Mouse (Mus musculus): ENCODE results near the gene Tsen54.

Tsen54 gene

DNA sequence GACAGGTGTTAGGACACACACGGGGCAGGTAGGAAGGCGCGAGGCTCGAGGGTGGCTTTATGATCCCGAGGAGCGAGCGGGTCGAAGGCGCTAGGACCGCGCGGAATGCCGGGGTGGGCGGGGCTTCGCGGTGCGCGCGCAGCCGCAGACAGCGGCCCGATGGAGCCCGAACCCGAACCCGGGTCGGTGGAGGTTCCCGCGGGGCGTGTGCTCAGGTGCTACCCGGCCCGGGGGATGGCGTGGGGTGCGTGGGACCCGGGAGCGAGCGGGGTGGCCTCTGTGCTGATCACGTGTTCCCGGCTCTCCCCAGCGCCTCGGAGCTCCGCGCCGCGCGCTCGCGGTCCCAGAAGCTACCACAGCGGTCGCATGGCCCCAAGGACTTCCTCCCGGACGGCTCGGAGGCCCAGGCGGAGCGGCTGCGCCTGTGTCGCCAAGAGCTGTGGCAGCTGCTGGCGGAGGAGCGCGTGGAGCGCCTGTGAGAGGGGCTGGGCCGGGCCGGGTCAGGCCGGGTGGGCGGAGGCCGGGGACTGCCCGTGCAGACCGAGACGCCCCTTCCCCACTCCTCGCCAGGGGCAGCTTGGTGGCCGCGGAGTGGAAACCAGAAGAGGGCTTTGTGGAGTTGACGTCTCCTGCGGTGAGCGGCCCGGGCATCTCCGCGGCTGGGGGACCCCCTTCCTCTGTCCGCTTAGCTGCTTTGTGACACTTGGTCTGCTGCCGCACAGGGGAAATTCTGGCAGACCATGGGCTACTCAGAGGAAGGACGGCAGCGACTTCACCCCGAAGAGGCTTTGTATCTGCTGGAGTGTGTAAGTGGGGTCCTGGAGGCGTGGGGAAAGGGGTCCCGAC, at the start of gene Tsen54:
Gene Tsen54, plus strand, starts transcription at position 120 of the 846 bp plus-strand sequence.
- DNase-seq (ENCODE audit: low spot score), result peak; percentile 82

DNA sequence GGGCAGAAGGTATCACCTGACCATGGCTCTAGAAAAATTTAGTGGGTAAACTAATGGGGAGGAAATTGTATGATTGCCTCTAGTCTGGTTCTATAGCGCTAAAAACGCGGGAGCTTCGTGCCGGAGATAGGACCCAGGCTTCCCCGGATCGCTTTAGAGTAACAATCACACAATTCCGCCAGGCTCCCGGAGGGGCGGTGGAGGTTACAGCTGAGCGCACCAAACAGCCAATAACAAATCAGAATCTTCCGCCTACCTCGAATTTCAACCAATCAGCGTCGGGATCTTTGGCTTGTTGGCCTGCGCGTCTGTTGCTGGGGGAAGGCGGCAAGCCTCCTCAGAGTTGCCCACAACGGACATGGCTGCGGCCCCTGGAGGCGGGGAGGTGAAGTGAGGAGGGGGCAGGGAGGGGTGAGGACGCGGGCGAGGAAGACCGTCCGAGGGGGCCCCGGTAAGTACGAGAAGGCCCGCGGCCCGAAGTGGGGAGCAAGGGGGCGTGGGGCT, 49.4 kb upstream of the Tsen54 start, which contains the start of gene Tmem94:
Gene Tmem94, plus strand, starts transcription at position 331 of the 504 bp plus-strand sequence.
- peak; percentile 100 for DNase-seq (ENCODE audit: low spot score)

DNA sequence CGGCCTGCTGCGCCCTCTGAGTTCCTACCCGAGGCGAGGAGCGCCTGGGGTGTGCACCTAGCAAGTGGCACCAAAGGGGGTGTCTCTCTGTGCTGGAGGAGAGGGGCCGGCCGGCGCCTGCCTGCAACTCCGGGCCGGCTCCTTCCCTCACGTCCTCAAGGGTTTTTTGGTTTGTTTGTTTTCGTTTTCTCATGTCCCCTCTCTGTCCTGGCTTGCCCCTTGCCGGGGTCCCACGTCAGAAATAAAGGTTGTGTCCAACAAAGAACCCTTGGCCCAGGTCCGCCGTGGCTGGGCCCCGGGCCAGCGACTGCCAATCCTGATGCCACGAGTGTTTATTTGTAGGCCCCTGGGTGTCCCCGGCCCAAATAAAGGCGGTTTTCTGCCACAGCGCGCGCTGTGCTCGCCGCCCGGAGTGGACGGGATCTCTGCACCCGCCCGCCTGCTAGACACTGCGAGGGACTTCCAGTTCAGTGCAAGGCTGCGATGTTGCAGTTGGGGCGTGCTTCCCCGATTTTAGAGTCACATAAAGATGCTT, 48.9 kb upstream of the Tsen54 start:
- peak; percentile 47 for DNase-seq (ENCODE audit: low spot score)

DNA sequence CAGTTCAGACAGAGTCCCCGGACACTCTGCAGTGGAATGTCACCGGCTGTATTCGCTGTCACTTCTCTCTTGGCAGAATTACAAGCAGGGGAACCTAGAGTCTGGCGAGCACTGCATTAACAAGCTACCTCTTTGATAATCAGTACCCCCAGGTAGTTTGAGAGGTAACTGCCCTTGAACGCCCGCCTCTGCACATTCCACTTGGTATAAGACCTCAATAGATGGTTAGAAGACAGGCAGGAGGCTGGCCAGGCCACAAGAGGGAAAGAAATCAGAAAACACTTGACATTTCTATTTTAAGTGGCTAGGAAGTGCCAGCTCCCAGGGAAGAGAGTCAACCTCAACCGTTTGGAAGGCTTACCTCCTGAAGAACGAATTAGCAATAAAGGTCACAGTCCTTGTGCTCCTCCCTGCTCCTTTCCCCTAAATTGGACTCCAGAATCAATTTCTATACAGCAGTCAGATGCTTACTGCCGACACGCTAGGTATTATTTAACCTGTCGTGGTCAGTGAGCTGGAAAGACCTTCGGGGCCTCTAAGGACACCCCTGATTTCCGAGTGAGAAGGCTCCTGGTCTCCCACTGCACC, 48.1 kb upstream of the Tsen54 start:
- no peak for DNase-seq (ENCODE audit: low spot score)

DNA sequence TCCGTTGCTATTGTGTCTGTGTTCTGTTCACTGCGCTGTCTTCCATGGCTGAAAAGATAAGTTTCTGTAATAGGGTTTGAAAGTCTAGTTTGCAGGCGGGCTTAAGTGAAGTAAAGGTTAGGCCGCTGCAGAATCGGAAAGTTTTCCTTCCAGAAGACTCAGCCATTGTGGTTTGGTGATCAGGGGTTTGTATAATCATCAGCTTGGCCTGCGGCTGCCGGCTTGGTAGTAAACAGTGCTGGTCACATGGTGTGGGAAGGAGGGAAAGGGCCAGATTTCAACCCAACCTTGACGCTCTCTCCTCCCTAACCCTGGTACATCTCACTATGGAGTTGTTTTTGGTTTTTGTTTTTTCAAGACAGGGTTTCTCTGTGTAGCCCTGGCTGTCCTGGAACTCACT, 47.5 kb upstream of the Tsen54 start:
- DNase-seq (ENCODE audit: low spot score), result no peak

DNA sequence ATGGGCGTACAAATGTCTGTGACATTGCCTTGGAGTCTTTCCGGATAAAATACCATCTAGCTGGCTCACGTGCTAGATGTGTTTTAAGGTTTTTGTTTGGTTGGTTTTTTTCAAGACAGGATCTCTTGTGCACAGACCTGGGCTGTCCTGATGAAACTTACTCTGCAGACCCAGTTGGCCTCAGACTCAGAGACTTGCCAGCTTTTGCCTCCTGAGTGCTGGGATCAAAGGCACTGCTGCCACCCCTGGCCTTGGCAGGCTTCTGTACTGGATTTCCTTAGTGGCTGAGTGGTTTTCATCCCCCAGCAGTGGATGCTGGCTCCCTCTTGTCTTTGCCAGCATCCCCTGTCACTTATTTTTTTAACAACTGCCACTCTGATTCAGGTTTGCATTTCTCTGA, 45.6 kb upstream of the Tsen54 start:
- DNase-seq (ENCODE audit: low spot score), result no peak

DNA sequence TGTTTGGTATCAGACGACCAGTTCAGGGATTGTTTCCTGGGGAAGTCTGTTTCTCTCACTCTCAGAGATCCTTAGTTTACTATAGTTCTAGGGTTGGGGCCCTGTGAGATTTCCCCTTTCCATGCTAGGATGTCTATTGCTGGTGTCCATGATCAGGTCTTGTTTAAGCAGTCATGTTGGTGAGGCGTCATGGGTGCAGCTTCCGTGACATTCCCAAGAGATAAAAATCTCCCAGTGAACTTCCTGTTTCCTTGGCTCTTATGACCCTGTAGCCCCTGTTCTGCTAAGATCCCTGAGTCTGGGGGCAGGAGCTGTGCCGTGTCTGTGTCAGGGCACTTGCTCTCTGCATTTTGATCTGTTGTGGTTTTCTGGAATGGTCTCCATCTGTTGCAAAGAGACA, 39.9 kb upstream of the Tsen54 start:
- DNase-seq (ENCODE audit: low spot score), result no peak

DNA sequence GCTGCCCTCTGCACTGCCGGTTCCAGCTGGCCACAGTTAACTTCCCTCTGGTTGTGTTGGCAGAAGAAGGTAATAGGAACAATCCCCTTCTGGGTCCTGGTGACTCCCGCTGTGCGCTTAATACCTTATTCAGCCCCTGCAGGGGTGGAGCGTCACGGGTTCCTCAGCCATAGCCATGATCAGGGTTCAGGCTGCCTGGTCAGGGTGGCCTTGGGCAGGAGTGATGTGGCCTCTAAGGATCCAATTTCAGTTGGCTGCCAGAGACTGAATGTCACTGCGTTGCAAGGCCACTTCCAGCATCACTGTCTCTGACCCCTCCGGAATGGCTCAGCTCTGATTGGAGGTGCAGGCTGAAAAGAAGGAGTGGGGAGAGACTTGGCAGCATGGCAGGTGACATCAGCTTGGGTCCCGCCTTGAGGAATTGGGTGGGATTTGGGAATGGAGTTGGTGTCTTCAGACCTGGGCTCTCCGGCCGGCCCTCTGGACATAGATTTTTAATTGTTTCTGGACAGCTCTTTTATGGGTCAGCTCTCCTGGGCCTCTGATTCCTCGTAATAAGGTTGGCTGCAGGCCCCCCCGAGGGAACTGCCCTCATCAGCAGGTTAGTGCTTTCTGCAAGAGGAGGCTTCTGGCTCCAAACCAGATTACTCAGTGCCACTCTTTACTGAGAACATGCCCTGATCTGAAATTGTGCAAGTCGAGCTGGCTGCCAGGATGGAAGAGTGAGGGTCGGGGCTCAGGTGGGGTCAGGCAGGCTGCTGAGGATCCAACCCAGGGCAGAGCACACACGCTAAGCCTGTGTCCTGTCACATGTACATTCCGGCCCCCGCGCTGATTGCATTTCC, 38.5 kb upstream of the Tsen54 start:
- no peak for DNase-seq (ENCODE audit: low spot score)

DNA sequence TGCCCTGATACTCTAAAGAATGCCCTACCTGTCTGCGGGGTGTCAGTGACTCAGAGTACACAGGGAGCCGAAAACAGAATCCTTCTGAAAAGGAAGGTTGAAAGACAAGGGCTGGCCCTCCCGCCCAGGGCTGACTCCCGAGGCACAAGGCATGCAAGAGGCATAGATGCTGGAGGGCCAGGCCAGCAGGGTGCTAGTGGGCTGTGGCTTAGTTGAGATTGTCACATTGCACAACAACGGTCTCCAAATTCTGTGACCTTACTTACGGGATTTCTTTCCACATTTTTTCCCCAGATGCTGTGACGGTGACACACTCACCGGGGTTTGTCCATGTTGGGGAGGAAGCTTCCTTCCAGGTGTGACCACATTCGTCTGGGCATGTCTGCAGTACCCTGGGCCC, 37.6 kb upstream of the Tsen54 start:
- no peak for DNase-seq (ENCODE audit: low spot score)

DNA sequence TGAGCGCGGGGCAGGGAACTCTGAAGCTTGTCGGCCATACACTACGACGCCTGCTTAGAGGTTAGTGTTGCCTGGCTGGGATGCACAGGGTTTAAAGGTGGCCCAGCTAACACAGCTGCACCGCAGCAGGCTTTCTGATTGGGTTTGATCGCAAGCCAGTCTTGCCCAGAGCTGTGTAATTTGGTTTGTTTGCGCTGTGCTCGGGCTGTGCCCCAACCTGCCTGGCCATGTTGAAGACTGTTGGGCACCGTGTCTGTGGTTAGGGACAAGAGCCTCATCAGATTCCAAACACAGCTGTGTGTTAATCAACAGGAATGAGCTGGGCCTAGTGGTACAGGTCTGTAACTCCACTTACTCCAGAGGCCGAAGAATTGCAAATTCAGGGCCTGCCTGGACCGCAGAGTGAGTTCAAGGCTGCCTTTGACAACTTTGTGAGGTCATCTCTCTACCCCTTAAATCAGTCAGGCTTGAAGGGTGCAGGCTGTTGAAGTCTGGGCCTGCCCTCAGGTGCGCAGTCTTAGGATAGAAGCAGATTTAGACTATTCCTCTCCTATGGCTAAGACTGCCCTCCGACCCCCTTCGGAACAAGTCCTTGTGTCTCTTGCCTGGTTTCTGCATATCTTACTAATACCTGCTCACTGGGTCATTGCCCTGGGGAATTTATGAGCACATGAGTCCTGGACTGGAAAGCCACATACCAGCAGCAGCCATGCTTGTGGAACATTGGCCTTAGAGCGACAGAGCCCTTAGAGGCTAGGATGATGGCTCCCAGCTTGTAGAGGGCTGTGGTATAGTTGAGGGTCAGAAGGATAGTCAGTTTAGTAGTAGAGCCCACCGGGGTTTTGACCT, 36.8 kb upstream of the Tsen54 start:
- DNase-seq (ENCODE audit: low spot score), result no peak

DNA sequence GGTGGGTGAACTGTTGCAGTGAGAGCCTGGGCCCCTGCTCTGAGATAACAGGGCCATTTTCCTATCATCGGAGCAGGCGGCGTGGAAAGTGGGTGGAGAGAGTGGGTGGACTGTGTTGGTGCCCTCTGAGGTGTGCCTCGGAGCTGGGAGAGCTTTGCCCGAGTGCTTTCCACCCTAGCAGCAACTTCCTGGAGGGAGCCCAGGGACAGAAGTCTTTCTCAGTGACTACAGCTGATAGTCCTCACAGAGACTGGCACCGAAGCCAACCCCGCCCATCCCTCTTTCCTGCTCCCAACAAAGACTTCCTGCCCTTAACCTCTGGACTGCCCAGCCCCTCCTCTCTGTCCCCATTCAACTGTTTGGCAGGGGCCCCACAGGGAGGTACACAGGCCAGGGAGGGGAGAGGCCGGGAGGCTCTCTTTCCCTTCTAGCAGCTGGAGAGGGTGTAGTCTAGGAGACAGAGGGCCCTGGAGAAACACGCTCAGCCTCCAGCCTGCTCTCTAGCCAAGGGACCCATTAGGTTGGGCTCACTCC, 35.4 kb upstream of the Tsen54 start:
- DNase-seq (ENCODE audit: low spot score), result peak; percentile 79

DNA sequence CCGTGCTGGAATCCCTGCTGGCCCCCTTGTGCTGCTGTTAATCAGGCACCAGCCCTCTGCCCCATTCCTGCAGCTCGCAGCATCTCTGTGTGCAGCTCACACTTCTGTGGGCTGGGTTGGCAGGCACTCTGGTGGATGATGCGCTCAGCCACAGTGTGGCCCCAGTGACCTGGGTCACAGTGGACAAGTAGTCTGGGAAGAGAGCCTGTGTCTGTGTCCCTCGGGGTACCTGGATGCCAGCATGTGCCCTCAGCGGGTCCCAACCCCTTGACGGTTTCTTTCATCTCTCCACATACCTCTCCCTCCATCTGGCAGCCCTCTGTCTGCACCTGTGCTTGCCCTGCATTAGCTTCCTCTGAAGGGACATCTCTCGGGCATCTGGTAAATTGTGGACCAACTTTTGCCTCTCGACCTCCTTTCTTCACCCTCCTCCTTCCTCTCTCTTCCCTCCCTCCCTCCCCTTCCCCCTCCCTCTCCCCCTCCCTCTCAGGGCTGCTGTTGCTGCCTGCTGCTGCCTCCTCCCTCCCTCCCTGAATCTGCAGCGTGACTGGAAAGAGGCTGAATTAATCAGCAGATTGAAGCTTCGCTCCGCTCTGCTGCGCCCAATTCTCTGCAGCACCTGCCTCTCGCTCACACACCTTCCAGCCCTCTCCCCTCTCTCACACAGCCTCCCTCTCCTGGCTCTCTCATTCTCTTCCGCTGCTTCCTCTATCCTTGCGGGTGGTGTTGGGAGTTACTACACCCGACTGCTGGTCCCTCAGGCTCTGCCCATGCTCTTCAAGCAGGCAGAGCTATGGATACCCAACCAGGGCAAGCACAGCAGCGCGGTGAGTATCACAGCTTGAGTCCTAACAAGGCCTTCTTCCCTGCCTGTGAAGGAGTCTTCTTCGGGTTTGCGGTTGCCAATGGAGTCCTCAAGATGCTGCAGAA, 34.1 kb upstream of the Tsen54 start:
- DNase-seq (ENCODE audit: low spot score), result no peak

DNA sequence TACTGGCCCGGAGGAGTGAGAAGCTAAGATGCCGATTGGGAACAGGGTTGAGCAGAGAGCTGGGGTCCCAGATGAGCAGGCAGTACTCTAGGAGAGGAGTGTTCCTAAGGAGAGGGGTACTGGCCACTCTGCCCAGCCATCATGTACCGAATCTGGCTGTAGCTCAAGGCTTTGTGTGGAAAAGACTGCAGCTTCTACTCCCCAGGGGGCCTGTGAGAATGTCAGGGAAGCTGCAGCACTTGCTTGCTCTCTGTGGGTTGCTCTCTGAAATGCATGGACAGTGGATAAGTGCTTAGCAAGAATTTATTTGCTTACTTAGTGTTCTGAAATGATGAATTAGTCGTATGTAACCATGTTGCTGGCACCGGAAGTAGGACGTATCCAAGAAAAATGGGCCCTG, 28.1 kb upstream of the Tsen54 start:
- no peak for DNase-seq (ENCODE audit: low spot score)

DNA sequence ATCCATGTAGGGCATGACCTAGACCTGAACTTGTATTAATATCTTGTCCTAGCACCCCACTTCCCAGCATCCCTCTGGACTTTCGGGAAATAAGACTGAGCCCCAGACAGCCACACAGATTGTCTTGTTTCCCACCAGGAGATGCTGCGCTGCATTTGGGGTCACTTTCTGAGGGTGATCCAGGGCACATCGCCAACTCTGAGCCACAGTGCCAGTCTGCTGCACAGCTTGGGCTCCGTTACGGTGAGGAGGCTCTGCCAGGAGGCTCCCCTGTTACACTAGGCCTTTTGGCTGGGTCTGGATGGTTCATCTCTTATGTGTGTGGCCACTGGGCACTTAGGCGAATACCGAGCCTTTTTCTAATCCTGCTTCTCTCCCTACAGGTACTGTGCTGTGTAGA, 24.7 kb upstream of the Tsen54 start:
- no peak for DNase-seq (ENCODE audit: low spot score)

DNA sequence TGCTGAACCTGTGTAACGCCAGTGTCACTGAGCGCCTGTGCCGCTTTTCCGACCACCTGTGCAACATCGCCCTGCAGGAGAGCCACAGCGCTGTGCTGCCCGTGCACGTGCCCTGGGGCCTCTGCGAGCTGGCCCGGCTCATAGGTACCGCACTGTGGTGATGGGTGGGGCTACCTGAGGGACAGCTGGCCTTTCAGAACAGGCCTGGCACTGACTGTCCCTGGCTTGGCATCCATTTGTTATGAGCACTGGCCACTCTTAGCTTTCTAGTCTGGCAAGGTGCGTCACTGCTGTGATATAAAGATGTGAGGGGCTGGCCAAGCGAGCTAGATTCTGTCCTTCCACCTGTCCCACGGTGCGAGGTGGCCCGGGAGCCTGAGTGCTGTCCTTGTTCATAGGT, 22.6 kb upstream of the Tsen54 start:
- DNase-seq (ENCODE audit: low spot score), result no peak

DNA sequence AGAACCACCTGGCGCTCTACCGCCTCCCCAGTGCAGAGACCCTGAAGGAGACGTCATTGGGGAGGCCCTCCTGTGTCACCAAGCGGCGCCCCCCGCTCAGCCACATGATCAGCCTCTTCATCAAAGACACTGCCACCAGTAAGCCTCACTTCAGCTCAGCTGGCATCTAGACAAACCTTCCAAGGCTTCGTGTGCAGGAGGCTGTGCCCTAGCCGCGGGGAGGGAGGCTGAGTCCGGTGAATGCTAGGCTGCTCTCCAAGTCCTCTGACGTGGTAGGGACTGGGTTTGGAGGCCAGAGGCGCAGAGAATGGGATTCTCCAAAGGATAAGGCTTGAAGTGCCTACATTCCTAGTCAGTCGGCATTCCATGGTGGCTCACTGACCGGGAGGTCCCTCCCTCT, 22.2 kb upstream of the Tsen54 start:
- DNase-seq (ENCODE audit: low spot score), result no peak

DNA sequence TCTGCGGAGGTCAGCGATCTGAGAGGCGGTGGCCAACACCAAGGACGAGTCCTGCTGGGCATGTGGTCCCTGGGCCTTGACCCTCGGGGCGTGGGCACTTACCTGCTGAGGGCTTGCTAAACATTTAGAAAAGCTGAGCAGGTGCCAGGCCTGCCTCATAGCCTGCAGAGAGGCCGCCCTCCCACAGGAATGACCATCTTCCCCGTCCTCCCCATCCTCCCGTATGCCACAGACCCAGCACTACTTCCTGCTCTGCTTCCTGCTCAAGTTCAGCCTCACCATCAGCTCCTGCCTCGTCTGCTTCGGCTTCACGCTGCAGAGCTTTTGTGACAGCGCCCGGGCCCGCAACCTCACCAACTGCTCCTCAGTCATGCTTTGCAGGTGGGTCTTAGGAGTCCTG, 17.6 kb upstream of the Tsen54 start:
- DNase-seq (ENCODE audit: low spot score), result no peak

DNA sequence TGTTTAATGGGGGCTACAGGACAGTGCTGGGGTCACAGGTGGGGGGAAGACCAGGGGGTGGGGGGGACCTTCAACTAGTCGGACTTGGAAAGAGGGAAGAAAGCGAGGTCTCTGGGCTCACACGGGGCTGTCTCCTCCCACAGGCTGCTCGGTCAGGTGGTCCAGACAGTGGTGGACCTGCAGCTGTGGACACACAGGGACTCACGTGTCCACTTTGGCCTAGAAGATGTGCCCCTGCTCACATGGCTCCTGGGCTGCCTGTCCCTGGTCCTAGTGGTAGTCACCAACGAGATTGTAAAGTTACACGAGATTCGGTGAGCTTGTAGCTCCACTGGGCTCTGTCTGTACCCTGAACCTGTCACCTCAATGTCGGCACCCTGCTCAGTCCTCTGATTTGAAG, 16.9 kb upstream of the Tsen54 start:
- DNase-seq (ENCODE audit: low spot score), result no peak

DNA sequence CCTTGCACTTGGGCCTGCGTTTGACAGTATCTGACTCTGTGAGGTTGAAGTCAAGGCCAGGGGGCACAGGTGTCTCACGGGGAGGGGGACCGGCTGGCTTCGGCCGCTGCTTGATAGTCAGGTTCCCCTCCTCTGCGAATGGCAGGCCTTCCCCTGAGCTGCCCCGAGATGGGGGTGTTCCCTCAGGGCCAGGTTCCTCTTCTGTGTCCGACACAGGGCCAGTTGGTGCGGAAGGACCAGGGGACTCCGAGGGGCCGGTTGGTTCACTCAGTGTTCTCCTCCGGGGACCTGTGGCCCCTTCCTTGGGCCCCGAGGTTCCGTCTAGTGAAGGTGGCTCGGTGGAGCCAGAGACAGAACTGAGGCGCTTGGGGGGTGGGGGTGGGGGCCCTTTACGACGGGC, 13.5 kb upstream of the Tsen54 start:
- no peak for DNase-seq (ENCODE audit: low spot score)

All from c-Kit-positive CD71-positive TER-119-positive erythroid progenitor cells, embryonic 14.5 days (primary cell).